Mouse (Mus musculus): ENCODE measurements around the gene Dars. TPM values are rescaled to one million over a fixed set of nuclear protein-coding genes. Genes with fewer than 3 reads are reported as not detected.

Gene Dars
- polyA plus RNA-seq, 1 experiment from 2014 or later, result 139 TPM

DNA sequence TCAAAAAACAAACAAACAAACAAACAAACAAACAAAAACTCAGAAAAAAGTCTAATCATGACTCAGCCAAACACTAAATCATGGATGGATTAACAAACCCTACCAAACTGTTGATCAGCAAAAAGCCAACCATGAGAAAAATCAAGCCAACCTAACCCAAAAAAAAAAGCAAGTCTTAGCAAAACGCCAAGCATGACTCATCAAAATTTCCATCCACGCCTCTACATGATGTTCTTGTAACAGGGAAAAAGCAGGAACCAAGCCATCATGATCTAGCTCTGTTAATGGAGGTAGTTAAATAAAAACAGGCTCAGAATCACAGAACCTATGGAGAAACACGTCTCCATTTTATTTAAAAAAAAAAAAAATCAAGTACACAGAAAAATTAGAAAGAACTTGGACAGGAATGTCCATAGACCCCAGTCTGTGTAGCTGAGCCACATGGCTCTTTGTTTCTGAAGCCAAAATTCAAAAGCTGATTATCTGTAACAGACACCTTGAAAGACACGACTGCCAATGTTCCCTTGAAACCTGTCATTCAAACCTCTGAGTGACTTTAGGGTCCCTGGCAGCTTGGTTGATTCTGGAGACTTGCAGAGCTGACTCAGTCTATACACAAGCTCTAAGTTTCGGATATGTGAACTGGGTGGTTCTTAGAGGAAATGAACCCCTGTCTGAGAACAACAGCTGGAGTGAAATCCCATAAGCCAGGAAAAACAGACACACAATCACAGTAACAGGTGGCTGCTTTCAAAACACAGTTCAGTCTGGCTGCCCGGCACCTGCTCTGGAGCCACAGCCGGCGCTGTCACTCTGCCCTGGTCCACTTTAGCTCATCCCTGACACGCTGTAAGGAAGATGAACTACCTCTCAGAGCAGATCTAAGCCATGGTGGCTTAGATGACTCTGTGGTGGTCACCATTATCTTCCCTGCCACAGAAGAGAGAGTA, 27.0 kb upstream of the Dars start:
- H3K27ac ChIP-seq (replicated peaks), result no peak overlapping the region

DNA sequence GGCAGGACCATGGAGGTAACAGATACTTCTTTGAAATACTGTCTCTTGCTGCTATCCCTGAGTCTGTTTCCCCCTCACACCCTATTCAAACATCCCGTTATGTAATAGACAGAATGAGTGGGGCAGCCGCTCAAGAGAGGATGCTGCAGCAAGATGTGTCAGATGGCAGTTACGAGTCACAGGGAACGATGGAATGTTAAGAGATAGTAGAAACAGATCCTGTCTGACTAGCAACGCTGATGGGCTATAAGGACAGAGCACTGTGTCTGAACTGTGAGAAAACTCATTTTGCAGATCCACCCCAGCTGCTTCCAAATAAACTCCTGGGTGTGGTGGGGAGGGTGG, 23.9 kb upstream of the Dars start:
- Histone ChIP-seq H3K4me2 (no peak overlapping the region), H3K9me3 (no peaks in the 10 kb centered on the region), H3K4me3 (no peak overlapping the region), H3K27me3 (no peaks in the 10 kb centered on the region), H3K4me1 (replicated peaks) (no peaks in the 10 kb centered on the region), H3K27ac (replicated peaks) (no peak overlapping the region), H3K9ac (no peak overlapping the region), H3K36me3 (no peaks in the 10 kb centered on the region)
- WGBS, result 43% methylated on average over 5 of the region's 5 CpGs
- ATAC-seq (ENCODE audit: low FRiP score, low read depth), result no peak

More for the DNA sequence above, 27.0 kb upstream of the Dars start:
- H3K9me3 ChIP-seq, result no peaks in the 10 kb centered on the region
- H3K27me3 ChIP-seq, result no peaks in the 10 kb centered on the region
- WGBS, result 66% methylated on average over 9 of the region's 9 CpGs
- H3K4me1 ChIP-seq (replicated peaks), result no peaks in the 10 kb centered on the region
- ATAC-seq (ENCODE audit: low FRiP score, low read depth), result no peak
- no peak overlapping the region for H3K4me3 ChIP-seq
- no peak overlapping the region for H3K4me2 ChIP-seq
- H3K36me3 ChIP-seq, result no peaks in the 10 kb centered on the region
- H3K9ac ChIP-seq, result no peak overlapping the region

DNA sequence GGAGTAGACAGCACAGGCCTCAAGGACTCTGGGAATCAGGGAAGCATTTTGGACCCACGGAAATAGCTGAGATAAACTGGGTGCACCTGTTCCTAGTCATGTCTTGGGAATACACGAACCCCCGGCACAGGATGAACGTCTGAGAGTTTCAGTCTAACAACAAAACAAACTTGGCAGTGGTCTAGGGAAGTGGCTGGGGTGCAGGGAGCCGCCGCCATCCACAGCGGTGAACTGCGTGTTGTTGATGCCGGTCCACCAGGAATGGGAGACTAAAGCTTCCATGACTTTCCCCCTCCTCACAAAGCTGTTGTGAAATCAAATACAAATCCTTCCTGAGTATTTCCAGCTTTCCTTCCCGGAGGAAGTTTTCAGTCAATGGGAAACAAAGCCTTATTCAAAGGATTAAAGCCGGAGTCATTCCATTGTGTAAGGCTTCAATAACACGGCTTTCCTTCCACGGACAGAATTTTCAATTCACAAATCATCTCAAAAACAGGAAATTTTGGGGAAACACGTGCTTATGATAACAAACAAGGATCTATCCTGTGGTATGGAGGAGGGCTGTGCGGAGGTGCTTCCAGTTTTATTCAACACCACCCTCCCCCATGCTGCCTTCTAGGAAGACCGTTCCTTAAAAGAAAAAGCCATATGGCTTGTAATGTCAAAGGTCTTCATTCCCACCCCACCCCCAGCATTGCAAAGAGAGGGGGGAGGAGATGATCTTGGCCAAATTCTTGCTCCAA, 23.4 kb upstream of the Dars start:
- ATAC-seq (ENCODE audit: low FRiP score, low read depth), result no peak
- Histone ChIP-seq H3K9ac (no peak overlapping the region), H3K4me1 (replicated peaks) (no peaks in the 10 kb centered on the region), H3K36me3 (no peaks in the 10 kb centered on the region), H3K4me3 (no peak overlapping the region), H3K27ac (replicated peaks) (no peak overlapping the region), H3K9me3 (no peaks in the 10 kb centered on the region), H3K4me2 (no peak overlapping the region), H3K27me3 (no peaks in the 10 kb centered on the region)
- WGBS, result 34% methylated on average over 16 of the region's 16 CpGs

DNA sequence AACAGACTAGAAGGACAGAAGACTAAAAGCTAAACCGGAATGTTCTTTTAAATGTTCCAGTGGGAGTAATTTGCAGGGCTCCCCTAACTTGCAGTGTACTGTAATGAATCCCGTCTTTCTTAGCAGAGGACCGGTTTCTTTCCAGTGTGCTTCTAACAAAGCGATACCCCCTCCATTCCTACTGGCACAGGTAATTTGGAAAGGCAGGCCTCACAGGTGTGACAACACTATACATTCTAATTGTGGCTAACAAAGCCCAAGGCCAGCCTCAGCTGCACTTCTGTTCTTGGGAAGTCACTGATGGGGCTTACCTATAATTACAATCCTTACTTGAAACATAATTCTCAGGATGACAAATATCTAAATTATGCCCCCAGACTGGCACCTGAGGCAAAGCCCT, 22.4 kb upstream of the Dars start:
- no peak for ATAC-seq (ENCODE audit: low FRiP score, low read depth)
- H3K9ac ChIP-seq, result no peak overlapping the region
- H3K27me3 ChIP-seq, result no peaks in the 10 kb centered on the region
- no peaks in the 10 kb centered on the region for H3K4me1 ChIP-seq (replicated peaks)
- no peaks in the 10 kb centered on the region for H3K9me3 ChIP-seq
- WGBS, result 86% methylated on average over 4 of the region's 4 CpGs
- H3K36me3 ChIP-seq, result no peaks in the 10 kb centered on the region
- no peak overlapping the region for H3K4me2 ChIP-seq
- no peak overlapping the region for H3K27ac ChIP-seq (replicated peaks)
- H3K4me3 ChIP-seq, result no peak overlapping the region

DNA sequence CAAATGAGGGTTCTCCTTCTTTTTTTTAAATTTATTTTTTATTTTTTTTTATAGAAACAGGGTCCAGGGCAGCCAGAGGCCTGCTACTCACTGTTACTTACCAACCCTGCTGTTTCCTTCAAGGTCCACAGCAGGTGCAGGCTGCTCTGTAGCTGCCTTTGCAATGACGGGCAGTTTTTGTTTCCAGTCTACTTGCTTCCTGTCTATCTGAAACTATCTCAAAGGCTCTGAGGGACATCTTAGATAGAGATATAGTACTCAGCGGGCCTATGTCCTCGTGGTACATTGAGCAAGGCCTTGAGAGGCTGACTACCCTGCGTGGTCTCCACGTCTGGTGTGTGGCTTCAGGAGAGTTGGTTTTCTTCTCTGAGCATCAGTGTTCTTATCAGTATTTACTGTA, 21.4 kb upstream of the Dars start:
- H3K4me1 ChIP-seq (replicated peaks), result no peaks in the 10 kb centered on the region
- ATAC-seq (ENCODE audit: low FRiP score, low read depth), result no peak
- no peaks in the 10 kb centered on the region for H3K36me3 ChIP-seq
- H3K4me3 ChIP-seq, result no peak overlapping the region
- no peaks in the 10 kb centered on the region for H3K27me3 ChIP-seq
- H3K9me3 ChIP-seq, result no peaks in the 10 kb centered on the region
- H3K9ac ChIP-seq, result no peak overlapping the region
- 84% methylated on average over 5 of the region's 5 CpGs for WGBS
- no peak overlapping the region for H3K27ac ChIP-seq (replicated peaks)
- no peak overlapping the region for H3K4me2 ChIP-seq

DNA sequence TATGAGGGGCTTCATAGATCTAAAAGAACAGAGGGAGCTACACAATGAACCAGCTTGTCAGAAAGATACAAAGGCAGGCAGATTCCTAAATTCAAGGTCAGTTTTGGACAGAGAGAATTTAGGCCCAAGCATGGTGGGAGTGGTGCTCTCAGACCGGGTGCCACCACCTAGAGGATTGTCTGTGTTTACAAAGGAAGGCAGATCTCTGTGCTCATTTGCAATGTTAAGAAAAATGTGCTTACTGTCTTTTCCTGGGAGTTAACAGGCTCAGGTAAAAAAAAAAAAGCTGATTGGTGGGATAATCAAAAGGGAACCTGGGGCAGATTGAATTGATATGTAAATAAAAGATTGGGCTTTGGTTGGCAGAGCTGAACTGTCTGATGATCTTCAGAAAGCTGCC, 20.1 kb upstream of the Dars start:
- no peaks in the 10 kb centered on the region for H3K4me1 ChIP-seq (replicated peaks)
- H3K36me3 ChIP-seq, result no peaks in the 10 kb centered on the region
- no peak overlapping the region for H3K27ac ChIP-seq (replicated peaks)
- no peaks in the 10 kb centered on the region for H3K9me3 ChIP-seq
- no peaks in the 10 kb centered on the region for H3K27me3 ChIP-seq
- 57% methylated on average over 1 of the region's 1 CpGs for WGBS
- H3K4me2 ChIP-seq, result no peak overlapping the region
- no peak overlapping the region for H3K4me3 ChIP-seq
- no peak overlapping the region for H3K9ac ChIP-seq
- ATAC-seq (ENCODE audit: low FRiP score, low read depth), result no peak

DNA sequence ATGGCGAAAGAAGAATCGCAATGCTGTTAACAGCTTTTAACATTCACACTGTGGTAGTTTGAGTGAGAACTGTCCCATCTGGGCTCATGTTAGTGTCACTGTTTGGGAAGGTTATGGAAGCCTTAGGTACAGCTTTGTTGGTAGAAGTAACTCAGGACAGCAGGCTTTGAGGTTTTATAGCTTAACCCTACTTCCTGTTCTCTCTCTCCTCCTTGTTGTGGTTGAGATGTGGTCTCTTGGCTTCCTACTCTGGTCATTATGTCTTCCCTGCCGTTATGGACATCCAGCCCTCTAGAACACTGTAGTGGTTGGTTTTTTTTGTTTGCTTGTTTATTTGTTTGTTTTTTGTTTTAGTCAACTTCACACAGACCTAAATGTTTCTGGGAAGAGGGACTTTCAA, 18.8 kb upstream of the Dars start:
- no peak for ATAC-seq (ENCODE audit: low FRiP score, low read depth)
- Histone ChIP-seq H3K27ac (replicated peaks) (no peak overlapping the region), H3K9ac (no peak overlapping the region), H3K4me3 (no peak overlapping the region), H3K36me3 (no peaks in the 10 kb centered on the region), H3K4me2 (no peak overlapping the region), H3K27me3 (no peaks in the 10 kb centered on the region), H3K4me1 (replicated peaks) (no peaks in the 10 kb centered on the region), H3K9me3 (no peaks in the 10 kb centered on the region)
- 96% methylated on average over 3 of the region's 3 CpGs for WGBS

DNA sequence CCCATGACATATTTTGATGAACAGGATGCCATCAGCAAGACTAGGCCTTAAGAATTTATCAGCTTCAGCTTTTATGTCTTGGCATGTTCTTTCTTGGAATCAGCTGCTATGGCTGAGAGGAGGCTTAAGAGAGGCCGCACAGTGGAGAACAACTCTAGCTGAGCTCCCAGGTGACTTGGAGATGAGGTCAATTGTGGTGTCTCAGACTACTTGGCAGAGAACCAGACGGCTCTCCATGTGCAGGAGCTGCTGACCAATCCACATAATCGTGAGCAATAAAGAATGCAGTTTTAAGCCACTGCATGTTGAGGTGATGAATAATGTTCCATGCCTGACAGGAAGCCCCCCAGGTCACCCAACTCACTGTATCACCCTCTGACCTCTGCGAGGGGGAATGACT, 18.4 kb upstream of the Dars start:
- no peak overlapping the region for H3K27ac ChIP-seq (replicated peaks)
- no peak for ATAC-seq (ENCODE audit: low FRiP score, low read depth)
- no peak overlapping the region for H3K4me3 ChIP-seq
- no peaks in the 10 kb centered on the region for H3K27me3 ChIP-seq
- no peaks in the 10 kb centered on the region for H3K36me3 ChIP-seq
- no peaks in the 10 kb centered on the region for H3K9me3 ChIP-seq
- H3K4me1 ChIP-seq (replicated peaks), result no peaks in the 10 kb centered on the region
- H3K9ac ChIP-seq, result no peak overlapping the region
- H3K4me2 ChIP-seq, result no peak overlapping the region
- 80% methylated on average over 4 of the region's 4 CpGs for WGBS

DNA sequence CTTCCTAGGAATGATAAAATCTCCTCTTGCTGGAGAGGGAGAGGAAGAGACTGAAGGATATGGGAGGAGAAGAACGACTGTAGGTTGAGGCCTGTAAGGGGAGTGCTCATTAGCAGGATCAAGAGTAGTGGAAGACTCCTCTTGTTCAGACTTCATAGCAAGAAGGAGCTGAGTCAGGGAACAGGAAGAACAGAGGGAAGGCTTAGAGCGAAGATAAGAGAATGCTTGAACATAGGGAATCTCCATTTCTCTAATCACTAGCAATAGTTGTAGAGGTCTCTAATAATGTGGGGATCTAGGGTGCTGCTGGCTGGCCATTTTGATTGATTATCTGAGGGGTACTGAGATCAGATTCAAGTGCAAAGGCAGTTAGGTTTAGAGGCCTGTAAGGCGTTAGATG, 7.8 kb upstream of the Dars start:
- no peak overlapping the region for H3K27ac ChIP-seq (replicated peaks)
- no peak overlapping the region for H3K9ac ChIP-seq
- no peak for ATAC-seq (ENCODE audit: low FRiP score, low read depth)
- no peak overlapping the region for H3K4me2 ChIP-seq
- 85% methylated on average over 3 of the region's 3 CpGs for WGBS
- no peak overlapping the region for H3K4me3 ChIP-seq
- H3K4me1 ChIP-seq (replicated peaks), result no peaks in the 10 kb centered on the region
- no peaks in the 10 kb centered on the region for H3K27me3 ChIP-seq
- H3K36me3 ChIP-seq, result no peaks in the 10 kb centered on the region
- H3K9me3 ChIP-seq, result no peaks in the 10 kb centered on the region

DNA sequence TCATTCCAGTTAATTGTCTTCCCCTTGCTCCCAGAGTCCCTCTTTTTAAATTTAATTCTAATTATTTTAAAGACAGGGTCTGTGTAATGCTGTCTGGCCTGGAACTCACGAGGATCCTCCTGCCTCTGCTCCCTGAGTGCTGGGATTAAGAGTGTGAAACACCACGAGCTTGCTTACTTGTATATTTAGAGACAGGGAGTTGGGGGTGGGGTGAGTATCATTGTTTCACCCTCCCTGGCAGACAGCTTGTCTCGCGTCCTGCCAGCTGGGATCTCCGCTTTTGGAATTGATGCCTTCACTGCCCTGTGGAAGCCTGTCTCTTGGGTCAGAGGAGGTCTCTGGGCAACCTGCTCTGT, 343 bp upstream of the Dars start:
- 0 out of 2 replicates have a peak, but pooled peaks have one; percentile 46 for ATAC-seq (ENCODE audit: low FRiP score, low read depth)
- peak overlapping the region; percentile 91 for H3K27ac ChIP-seq (replicated peaks)
- H3K27me3 ChIP-seq, result no peaks in the 10 kb centered on the region
- 34% methylated on average over 5 of the region's 5 CpGs for WGBS
- H3K4me1 ChIP-seq (replicated peaks), result no peaks in the 10 kb centered on the region; the same call in 1 of the 2 replicates
- peak overlapping the region; percentile 76 for H3K4me2 ChIP-seq
- H3K36me3 ChIP-seq, result peaks cover 4% of the 10 kb centered on the region; the same call in 1 of the 2 replicates
- no peaks in the 10 kb centered on the region for H3K9me3 ChIP-seq
- peak overlapping the region; percentile 70 for H3K4me3 ChIP-seq
- H3K9ac ChIP-seq, result no peak overlapping the region

DNA sequence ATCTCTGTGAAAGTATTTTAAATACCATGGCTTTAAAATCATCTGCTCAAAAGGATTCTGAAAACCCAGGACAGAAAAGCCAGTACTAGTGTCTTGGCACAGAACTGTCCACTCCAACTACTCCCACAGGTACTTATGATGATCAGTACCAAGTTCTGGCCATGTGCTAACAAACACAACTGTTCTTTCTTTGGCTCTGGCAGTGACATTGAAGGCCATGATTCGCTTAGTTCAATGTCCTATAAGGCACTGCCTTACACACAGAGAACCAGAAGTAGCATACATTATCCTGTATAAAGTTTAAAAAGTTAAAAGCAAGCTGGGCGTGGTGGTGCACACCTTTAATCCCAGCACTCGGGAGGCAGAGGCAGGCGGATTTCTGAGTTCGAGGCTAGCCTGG, 6.0 kb downstream of the Dars start:
- Histone ChIP-seq H3K4me1 (replicated peaks) (no peaks in the 10 kb centered on the region; the same call in 1 of the 2 replicates), H3K4me3 (no peak overlapping the region), H3K27ac (replicated peaks) (no peak overlapping the region), H3K4me2 (no peak overlapping the region), H3K9me3 (no peaks in the 10 kb centered on the region), H3K9ac (no peak overlapping the region), H3K27me3 (no peaks in the 10 kb centered on the region), H3K36me3 (peaks cover 4% of the 10 kb centered on the region; the same call in 1 of the 2 replicates)
- WGBS, result 98% methylated on average over 5 of the region's 5 CpGs
- ATAC-seq (ENCODE audit: low FRiP score, low read depth), result no peak

DNA sequence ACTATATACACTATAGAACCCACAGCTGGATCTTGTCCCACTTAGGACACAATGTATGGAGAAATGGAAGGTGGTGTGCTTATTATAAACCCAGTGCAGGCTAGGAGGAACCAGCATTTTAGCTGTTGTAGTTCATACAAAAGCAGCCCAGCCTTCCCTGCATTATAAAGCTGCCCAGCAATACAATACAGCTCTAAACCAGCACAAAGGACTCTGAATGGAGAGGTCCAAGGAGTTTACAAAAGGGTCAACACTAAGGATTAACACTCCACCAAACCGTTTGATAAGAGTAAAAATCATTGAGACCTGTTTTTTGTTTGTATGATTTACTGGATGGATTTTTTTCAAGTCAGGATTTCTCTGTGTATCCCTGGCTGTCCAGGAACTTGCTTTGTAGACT, 10.3 kb downstream of the Dars start:
- no peaks in the 10 kb centered on the region for H3K27me3 ChIP-seq
- WGBS, result 13% methylated on average over 1 of the region's 1 CpGs
- H3K4me3 ChIP-seq, result no peak overlapping the region
- no peak for ATAC-seq (ENCODE audit: low FRiP score, low read depth)
- no peak overlapping the region for H3K4me2 ChIP-seq
- H3K4me1 ChIP-seq (replicated peaks), result 0 out of 2 replicates have a peak, but pooled peaks cover 8% of the 10 kb centered on the region
- H3K27ac ChIP-seq (replicated peaks), result no peak overlapping the region
- H3K9me3 ChIP-seq, result no peaks in the 10 kb centered on the region
- H3K36me3 ChIP-seq, result peaks cover 10% of the 10 kb centered on the region; the same call in 1 of the 2 replicates
- H3K9ac ChIP-seq, result no peak overlapping the region
